Mouse (Mus musculus): ENCODE results near the gene Emx1. TPM values are rescaled to one million over a fixed set of nuclear protein-coding genes. Genes with fewer than 3 reads are reported as not detected.

Gene Emx1
- polyA plus RNA-seq, 1 experiment from 2014 or later: not detected

DNA sequence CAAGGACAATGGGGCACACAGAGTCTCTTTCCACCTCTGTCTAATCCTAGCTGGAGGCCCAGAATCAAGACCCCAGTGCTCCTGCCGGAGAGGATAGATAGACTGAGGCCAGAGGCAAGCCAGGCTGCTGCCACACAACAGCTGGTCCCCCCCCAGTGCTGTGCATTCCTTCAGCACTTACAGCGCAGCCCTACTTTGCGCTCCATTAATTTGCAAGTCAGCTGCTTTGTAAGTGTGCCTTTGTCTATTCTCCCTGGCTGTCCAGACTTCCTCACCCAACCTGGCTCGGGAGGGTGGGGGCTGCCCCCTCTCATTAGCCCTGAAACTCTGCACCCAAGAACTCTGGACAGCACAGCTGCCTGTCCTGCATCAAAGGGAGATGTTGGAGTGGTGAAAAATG is 44.8 kb downstream of the Emx1 start:
- H3K9ac ChIP-seq: no peak overlapping the region
- WGBS: 51% methylated on average over 4 of the region's 4 CpGs

DNA sequence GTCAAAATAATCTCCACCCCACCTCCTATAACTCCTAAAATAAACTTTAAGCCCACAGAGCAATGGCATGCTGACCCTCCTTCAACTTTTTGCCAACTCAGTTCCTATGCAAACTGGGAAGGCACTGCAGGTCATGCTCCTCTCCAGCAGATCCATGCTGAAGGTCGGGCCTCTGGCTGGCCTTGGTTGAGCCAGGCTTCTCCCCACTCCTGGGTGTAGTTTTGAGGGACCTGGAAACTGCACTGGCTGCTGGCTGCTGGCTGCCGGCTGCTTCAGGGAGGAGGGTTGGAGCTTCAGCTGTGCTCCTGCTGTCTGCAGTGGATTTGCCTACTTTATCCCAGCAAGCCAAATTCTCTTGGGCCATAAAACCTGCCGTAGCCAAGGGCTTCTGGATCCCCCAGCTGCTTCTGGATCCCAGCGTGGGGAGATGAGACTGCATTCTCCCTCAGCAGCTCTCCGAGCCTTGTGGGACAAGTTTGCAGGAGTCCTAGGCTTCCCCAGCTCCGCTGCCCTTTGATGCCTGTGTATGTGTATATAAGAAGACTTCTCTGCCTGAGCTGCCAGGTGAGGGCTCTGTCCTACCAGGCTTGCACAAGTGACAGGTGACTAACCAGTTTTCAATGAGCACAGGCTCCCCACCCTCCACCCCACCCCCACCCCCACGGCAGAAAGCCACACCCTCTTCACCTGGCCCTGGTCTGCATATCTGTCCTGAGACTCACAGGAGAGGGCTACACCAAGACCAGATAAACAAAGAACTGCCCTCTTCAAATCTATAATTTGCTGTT is 45.8 kb downstream of the Emx1 start:
- no peak for ATAC-seq (ENCODE audit: insufficient number of reproducible peaks, low FRiP score)
- no peaks in the 10 kb centered on the region for H3K9me3 ChIP-seq (replicated peaks)
- H3K4me1 ChIP-seq (replicated peaks): peaks cover 8% of the 10 kb centered on the region
- no peaks in the 10 kb centered on the region for H3K36me3 ChIP-seq
- peaks cover 34% of the 10 kb centered on the region for H3K27me3 ChIP-seq (replicated peaks)
- no peak overlapping the region for H3K4me2 ChIP-seq
- no peak overlapping the region for H3K4me3 ChIP-seq
- no peak overlapping the region for H3K27ac ChIP-seq (ENCODE audit: poor library complexity, severe bottlenecking)
- 44% methylated on average over 7 of the region's 7 CpGs for WGBS
- no peak overlapping the region for H3K9ac ChIP-seq

More for the DNA sequence above, 44.8 kb downstream of the Emx1 start:
- H3K4me3 ChIP-seq: no peak overlapping the region
- H3K4me1 ChIP-seq (replicated peaks): peaks cover 8% of the 10 kb centered on the region
- ATAC-seq (ENCODE audit: insufficient number of reproducible peaks, low FRiP score): no peak
- no peak overlapping the region for H3K4me2 ChIP-seq
- H3K27ac ChIP-seq (ENCODE audit: poor library complexity, severe bottlenecking): no peak overlapping the region
- H3K36me3 ChIP-seq: no peaks in the 10 kb centered on the region
- no peaks in the 10 kb centered on the region for H3K9me3 ChIP-seq (replicated peaks)
- H3K27me3 ChIP-seq (replicated peaks): peaks cover 30% of the 10 kb centered on the region

DNA sequence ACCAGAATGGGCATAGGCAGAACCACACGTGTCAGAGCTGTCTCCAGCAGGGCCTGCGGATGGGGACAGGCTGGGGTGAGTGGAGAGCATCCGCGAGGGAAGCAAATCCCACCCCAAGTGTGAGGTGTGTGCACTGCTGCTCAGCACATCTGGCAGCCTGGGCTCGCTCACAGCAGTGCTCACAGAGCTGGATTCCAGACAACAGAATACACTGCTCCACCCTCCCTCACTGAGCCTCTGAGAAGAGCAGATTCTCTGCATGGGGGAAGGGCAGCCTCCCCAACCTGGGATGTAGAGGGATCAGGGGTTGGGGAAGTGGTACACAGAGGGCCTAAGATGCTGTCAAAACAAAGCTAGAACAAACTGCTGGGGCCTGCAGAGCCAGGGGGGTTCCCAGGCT is 47.6 kb downstream of the Emx1 start:
- Histone ChIP-seq H3K27ac (ENCODE audit: poor library complexity, severe bottlenecking) (no peak overlapping the region), H3K4me3 (no peak overlapping the region), H3K4me2 (no peak overlapping the region), H3K4me1 (replicated peaks) (peaks cover 8% of the 10 kb centered on the region), H3K9me3 (replicated peaks) (no peaks in the 10 kb centered on the region), H3K36me3 (no peaks in the 10 kb centered on the region), H3K9ac (no peak overlapping the region), H3K27me3 (replicated peaks) (peaks cover 34% of the 10 kb centered on the region)
- whole genome bisulfite sequencing: 40% methylated on average over 5 of the region's 5 CpGs
- no peak for ATAC-seq (ENCODE audit: insufficient number of reproducible peaks, low FRiP score)

DNA sequence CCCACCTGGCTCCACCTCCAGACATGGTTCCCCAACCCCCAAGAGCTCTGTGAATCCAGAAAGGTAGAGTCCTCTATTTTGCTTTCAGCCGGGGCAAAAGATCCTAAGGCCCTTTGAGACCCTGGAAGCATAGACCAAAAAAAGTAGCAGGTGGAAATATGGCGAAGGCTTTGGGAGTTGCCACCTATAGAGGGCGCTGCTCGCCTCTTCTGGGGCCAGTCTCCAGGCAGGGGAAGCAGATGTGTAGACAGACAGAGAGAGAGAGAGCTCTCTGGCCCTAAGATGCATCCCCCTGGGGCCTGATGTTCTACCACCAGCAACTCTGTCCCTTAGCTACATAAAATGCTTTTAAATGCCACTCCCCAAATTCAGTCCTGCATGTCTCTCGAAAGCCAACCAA is 49.8 kb downstream of the Emx1 start:
- H3K9ac ChIP-seq: no peak overlapping the region
- H3K4me1 ChIP-seq (replicated peaks): peaks cover 8% of the 10 kb centered on the region
- 39% methylated on average over 5 of the region's 5 CpGs for WGBS
- no peak for ATAC-seq (ENCODE audit: insufficient number of reproducible peaks, low FRiP score)
- H3K4me2 ChIP-seq: no peak overlapping the region
- H3K27me3 ChIP-seq (replicated peaks): peaks cover 17% of the 10 kb centered on the region
- no peaks in the 10 kb centered on the region for H3K9me3 ChIP-seq (replicated peaks)
- H3K27ac ChIP-seq (ENCODE audit: poor library complexity, severe bottlenecking): no peak overlapping the region
- no peaks in the 10 kb centered on the region for H3K36me3 ChIP-seq
- no peak overlapping the region for H3K4me3 ChIP-seq

DNA sequence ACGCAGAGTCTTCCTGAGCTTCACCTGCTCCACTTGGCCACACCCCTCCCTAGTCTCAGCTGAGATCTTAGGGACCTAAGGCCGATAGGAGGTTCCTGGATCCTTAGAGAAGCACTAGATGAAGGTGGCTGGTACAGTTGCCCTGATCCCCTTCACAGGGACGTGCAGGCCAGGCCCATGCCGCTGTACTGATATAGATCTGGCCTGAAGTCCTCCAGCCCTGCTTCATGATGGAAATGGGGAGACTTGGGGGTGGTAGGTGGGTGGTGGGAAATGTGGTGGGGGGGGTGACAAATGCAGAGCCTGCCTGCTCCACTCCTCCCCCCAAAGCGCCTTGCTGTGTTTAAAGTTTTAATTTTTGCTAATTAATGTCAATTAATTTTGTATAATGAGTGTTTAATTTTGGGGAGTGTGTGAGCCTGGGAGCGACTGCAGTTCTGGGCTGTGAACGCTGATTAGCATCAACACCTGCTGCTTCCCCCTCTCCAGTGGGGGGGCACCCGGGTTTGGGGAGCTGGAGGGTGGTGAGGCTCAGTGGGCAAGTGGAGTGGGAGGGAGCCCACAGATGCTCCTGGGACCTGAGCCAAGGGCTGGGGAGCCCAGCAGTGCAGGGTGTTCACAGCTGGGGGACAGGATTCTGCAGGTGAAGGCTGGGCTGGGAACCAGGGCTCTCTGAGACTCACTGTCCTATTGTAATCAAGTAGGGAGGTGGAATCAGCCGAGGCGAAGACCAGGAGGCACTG is 50.5 kb downstream of the Emx1 start:
- H3K27ac ChIP-seq (ENCODE audit: poor library complexity, severe bottlenecking): no peak overlapping the region
- H3K36me3 ChIP-seq: no peaks in the 10 kb centered on the region
- peaks cover 13% of the 10 kb centered on the region for H3K27me3 ChIP-seq (replicated peaks)
- no peak overlapping the region for H3K4me2 ChIP-seq
- ATAC-seq (ENCODE audit: insufficient number of reproducible peaks, low FRiP score): no peak
- H3K9me3 ChIP-seq (replicated peaks): no peaks in the 10 kb centered on the region
- H3K9ac ChIP-seq: no peak overlapping the region
- no peak overlapping the region for H3K4me3 ChIP-seq
- peaks cover 8% of the 10 kb centered on the region for H3K4me1 ChIP-seq (replicated peaks)
- 53% methylated on average over 10 of the region's 10 CpGs for WGBS

DNA sequence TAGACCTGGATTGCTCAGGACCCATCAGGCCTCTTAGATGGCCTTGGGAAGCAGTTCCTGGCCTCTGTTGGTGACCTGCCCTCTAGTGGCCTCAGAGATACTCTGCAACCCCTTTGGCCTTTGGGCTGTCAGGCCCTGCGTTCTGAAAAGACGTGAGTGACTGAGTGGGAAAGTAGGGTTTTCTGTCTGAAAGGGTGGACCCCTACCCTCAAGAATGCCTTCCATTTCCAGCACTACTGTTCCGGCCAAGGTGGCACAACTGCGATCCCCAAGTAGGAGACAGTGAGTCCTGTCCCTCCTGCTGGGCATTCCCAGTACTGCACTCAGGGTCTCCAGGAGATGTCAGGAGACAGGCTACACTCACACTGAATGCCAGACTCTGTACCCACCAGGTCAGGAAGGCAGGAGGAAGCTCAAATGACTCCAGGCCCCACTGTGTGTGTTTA is 51.8 kb downstream of the Emx1 start:
- peaks cover 7% of the 10 kb centered on the region for H3K27me3 ChIP-seq (replicated peaks)
- ATAC-seq (ENCODE audit: insufficient number of reproducible peaks, low FRiP score): 0 out of 2 replicates have a peak, but pooled peaks have one; percentile 31
- WGBS: 8% methylated on average over 4 of the region's 4 CpGs
- no peaks in the 10 kb centered on the region for H3K36me3 ChIP-seq
- no peaks in the 10 kb centered on the region for H3K9me3 ChIP-seq (replicated peaks)
- H3K4me2 ChIP-seq: peak overlapping the region; percentile 55
- no peak overlapping the region for H3K9ac ChIP-seq
- peaks cover 8% of the 10 kb centered on the region for H3K4me1 ChIP-seq (replicated peaks)
- H3K4me3 ChIP-seq: no peak overlapping the region
- H3K27ac ChIP-seq (ENCODE audit: poor library complexity, severe bottlenecking): no peak overlapping the region

DNA sequence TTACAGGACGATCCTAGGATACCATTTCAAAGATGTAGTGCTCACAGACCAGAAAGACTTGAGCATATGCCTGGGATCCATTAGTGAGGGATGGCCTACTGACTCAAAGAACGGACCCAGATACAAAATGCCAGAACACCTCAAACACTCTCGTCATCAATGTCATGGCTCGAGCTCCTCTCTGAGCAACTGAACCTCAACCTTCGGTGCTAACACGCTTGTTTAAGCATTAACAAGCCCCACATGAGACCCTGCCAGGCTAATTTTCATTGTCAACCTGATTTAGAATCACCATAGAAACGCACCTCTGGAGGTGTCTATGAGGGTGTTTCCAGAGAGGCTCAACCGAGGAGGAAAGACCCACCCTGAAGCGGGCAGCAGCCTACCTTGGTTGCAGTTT is 62.6 kb downstream of the Emx1 start:
- Histone ChIP-seq H3K36me3 (no peaks in the 10 kb centered on the region), H3K27me3 (replicated peaks) (no peaks in the 10 kb centered on the region), H3K27ac (ENCODE audit: poor library complexity, severe bottlenecking) (no peak overlapping the region), H3K4me3 (no peak overlapping the region), H3K9ac (no peak overlapping the region), H3K4me2 (no peak overlapping the region), H3K4me1 (replicated peaks) (peaks cover 13% of the 10 kb centered on the region), H3K9me3 (replicated peaks) (0 out of 2 replicates have a peak, but pooled peaks cover 4% of the 10 kb centered on the region)
- ATAC-seq (ENCODE audit: insufficient number of reproducible peaks, low FRiP score): no peak
- WGBS: 81% methylated on average over 9 of the region's 9 CpGs

DNA sequence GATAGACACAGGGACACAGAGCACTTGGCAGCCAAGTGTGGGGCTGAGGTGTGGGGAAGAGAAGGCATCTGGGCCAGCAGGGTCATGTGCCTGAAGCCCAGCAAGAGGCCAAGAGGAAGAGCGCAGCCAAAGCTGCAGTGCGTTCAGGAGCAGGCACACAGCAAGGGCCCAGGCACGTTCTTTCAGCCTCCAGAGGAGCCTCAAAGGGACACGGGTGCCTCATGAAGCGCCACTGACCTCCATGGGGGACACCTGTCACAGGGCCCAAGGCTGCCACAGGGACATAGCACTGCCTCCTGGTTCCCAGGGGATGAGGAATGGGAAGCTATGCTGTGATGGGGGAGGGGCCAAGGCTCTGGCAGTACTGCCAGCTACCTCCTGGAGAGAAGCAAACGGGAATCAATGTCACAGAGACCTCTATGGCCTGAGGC is 63.6 kb downstream of the Emx1 start:
- H3K9me3 ChIP-seq (replicated peaks): no peaks in the 10 kb centered on the region
- peaks cover 17% of the 10 kb centered on the region for H3K4me1 ChIP-seq (replicated peaks)
- no peaks in the 10 kb centered on the region for H3K27me3 ChIP-seq (replicated peaks)
- no peak overlapping the region for H3K4me3 ChIP-seq
- no peak overlapping the region for H3K27ac ChIP-seq (ENCODE audit: poor library complexity, severe bottlenecking)
- no peak for ATAC-seq (ENCODE audit: insufficient number of reproducible peaks, low FRiP score)
- no peaks in the 10 kb centered on the region for H3K36me3 ChIP-seq
- H3K4me2 ChIP-seq: no peak overlapping the region
- H3K9ac ChIP-seq: no peak overlapping the region
- WGBS: 34% methylated on average over 6 of the region's 6 CpGs

DNA sequence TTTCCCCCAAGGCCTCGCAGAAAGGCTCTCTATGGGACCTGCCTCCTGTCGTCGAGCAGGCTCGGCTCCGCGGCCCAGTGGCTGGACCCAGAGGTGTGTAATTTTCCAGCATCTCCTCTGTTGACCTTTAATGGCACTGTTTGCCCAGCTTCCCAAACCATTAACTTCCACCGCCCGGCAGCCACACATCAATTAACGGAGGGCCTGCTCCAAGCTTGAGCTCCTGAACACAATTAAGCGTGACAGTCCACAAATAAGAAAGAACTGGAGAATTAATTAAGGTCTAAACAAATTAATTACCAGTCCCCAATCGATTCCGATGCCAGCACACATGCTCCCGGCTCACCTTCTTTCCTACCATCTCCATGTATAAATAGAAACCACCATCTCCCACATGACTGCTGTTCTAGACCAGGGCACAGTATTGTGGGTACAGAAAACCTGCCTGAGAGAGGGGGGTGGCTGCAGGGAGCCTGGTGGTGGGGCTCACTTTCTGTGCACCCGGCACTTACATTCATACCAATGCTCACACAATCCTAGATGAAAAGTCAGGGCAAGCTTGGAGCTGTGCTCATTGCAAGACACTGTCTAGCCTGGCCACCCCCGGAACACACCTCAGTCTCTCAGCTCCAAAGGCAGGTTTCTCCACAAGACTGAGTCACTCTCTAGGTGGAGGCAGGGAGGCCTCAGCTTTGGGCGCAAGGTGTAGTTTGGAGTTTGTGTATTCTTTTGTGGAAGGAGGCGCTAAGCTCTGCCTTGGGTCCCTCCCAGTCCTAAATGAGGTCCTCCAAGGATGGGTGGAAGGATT is 65.2 kb downstream of the Emx1 start:
- H3K27ac ChIP-seq (ENCODE audit: poor library complexity, severe bottlenecking): no peak overlapping the region
- peaks cover 17% of the 10 kb centered on the region for H3K4me1 ChIP-seq (replicated peaks)
- H3K27me3 ChIP-seq (replicated peaks): no peaks in the 10 kb centered on the region
- H3K9ac ChIP-seq: no peak overlapping the region
- no peaks in the 10 kb centered on the region for H3K36me3 ChIP-seq
- no peak overlapping the region for H3K4me2 ChIP-seq
- WGBS: 89% methylated on average over 17 of the region's 17 CpGs
- no peaks in the 10 kb centered on the region for H3K9me3 ChIP-seq (replicated peaks)
- no peak for ATAC-seq (ENCODE audit: insufficient number of reproducible peaks, low FRiP score)
- no peak overlapping the region for H3K4me3 ChIP-seq

DNA sequence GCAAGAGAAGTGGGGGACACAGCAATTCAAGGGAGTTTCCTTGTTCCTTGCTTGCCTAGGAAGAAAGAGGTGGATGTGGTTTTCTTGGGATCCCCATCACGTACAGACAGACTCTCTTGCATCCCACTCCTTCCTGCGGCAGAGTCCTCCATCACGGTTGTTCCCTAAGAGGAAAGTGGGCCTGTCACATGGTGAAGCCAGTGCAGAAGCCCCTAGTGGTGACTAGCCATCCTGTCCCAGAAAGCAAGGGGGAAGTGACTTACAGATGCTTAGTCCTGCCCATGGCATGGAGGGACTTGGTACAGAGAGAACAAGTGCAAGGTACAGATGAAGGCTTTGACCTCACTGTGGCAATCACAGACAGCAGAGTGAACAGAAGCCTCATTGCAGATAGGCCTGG is 66.0 kb downstream of the Emx1 start:
- peak overlapping the region; percentile 48; the same call in 1 of the 2 replicates for H3K27ac ChIP-seq (ENCODE audit: poor library complexity, severe bottlenecking)

More for the DNA sequence above, 66.0 kb downstream of the Emx1 start:
- WGBS: 58% methylated on average over 3 of the region's 3 CpGs
- H3K4me3 ChIP-seq: no peak overlapping the region
- H3K9me3 ChIP-seq (replicated peaks): no peaks in the 10 kb centered on the region
- no peaks in the 10 kb centered on the region for H3K27me3 ChIP-seq (replicated peaks)
- no peak for ATAC-seq (ENCODE audit: insufficient number of reproducible peaks, low FRiP score)
- no peak overlapping the region for H3K4me2 ChIP-seq
- no peak overlapping the region for H3K9ac ChIP-seq
- no peaks in the 10 kb centered on the region for H3K36me3 ChIP-seq
- H3K4me1 ChIP-seq (replicated peaks): peaks cover 17% of the 10 kb centered on the region

All from heart, embryonic 12.5 days (tissue).